Mouse (Mus musculus): ENCODE data around the gene Bri3bp. TPM values are rescaled to one million over a fixed set of nuclear protein-coding genes. Genes with fewer than 3 reads are reported as not detected.

Bri3bp gene
- polyA plus RNA-seq, 1 experiment from 2014 or later = 25.3 TPM

- TF ChIP-seq EP300 (optimal IDR thresholded peaks at IDR 0.05) = no peak
- no peak; the same call in 1 of the 2 replicates for TF ChIP-seq CTCF (IDR thresholded peaks at IDR 0.05; ENCODE audit: low read depth)
- Histone ChIP-seq H3K9ac (ENCODE audit: low read length) (peak within 1 kb of the TSS; percentile 71), H3K27me3 (ENCODE audit: control insufficient read depth, insufficient read depth, low read length) (no peaks in the 10 kb centered on the region), H3K4me3 (ENCODE audit: low read depth, low read length) (peak within 1 kb of the TSS; percentile 77), H3K9me3 (ENCODE audit: control insufficient read depth, low read length) (no peaks in the 10 kb centered on the region), H3K36me3 (ENCODE audit: control insufficient read depth, insufficient read depth, low read length) (no peaks in the 10 kb centered on the region), H3K4me1 (replicated peaks; ENCODE audit: control insufficient read depth, insufficient read depth) (peaks cover 5% of the 10 kb centered on the region; the same call in 1 of the 2 replicates), H3K4me2 (replicated peaks; ENCODE audit: low read depth) (peak within 1 kb of the TSS; percentile 85), H3K27ac (replicated peaks) (peak within 1 kb of the TSS; percentile 81)
- DNase-seq (ENCODE audit: low spot score) (peak; percentile 98), ATAC-seq (ENCODE audit: low FRiP score, low TSS enrichment) (peak; percentile 93)
- under 1% methylated on average over 58 of the region's 60 CpGs for WGBS
These were observed 34.4 kb downstream of the Bri3bp start, which contains the start of gene Aacs for GRCm38 (mm10) chr5:125475601-125476285. Gene Aacs, plus strand, starts transcription at chr5:125475814.

GRCm38 (mm10) chr5:125476286-125476625 is 34.9 kb downstream of the Bri3bp start:
- ATAC-seq (ENCODE audit: low FRiP score, low TSS enrichment) = no peak
- DNase-seq (ENCODE audit: low spot score) = no peak
- H3K27ac ChIP-seq (replicated peaks) = peak overlapping the region; percentile 81; the same call in 1 of the 2 replicates

GRCm38 (mm10) chr5:125476799-125477198 is 35.4 kb downstream of the Bri3bp start:
- DNase-seq (ENCODE audit: low spot score) = peak; percentile 52
- no peak for TF ChIP-seq CTCF (IDR thresholded peaks at IDR 0.05; ENCODE audit: low read depth)
- TF ChIP-seq EP300 (optimal IDR thresholded peaks at IDR 0.05) = no peak

More at GRCm38 (mm10) chr5:125476286-125476625, 34.9 kb downstream of the Bri3bp start:
- H3K4me2 ChIP-seq (replicated peaks; ENCODE audit: low read depth) = peak overlapping the region; percentile 85
- peak overlapping the region; percentile 77 for H3K4me3 ChIP-seq (ENCODE audit: low read depth, low read length)
- WGBS = 6% methylated on average over 5 of the region's 5 CpGs
- H3K27me3 ChIP-seq (ENCODE audit: control insufficient read depth, insufficient read depth, low read length) = no peaks in the 10 kb centered on the region
- no peaks in the 10 kb centered on the region for H3K9me3 ChIP-seq (ENCODE audit: control insufficient read depth, low read length)
- H3K4me1 ChIP-seq (replicated peaks; ENCODE audit: control insufficient read depth, insufficient read depth) = peaks cover 5% of the 10 kb centered on the region; the same call in 1 of the 2 replicates
- H3K9ac ChIP-seq (ENCODE audit: low read length) = peak overlapping the region; percentile 71
- H3K36me3 ChIP-seq (ENCODE audit: control insufficient read depth, insufficient read depth, low read length) = no peaks in the 10 kb centered on the region
- TF ChIP-seq EP300 (optimal IDR thresholded peaks at IDR 0.05) (no peak), CTCF (IDR thresholded peaks at IDR 0.05; ENCODE audit: low read depth) (peak; percentile 48)

GRCm38 (mm10) chr5:125477533-125477932 is 36.2 kb downstream of the Bri3bp start:
- H3K4me1 ChIP-seq (replicated peaks; ENCODE audit: control insufficient read depth, insufficient read depth) = peaks cover 5% of the 10 kb centered on the region; the same call in 1 of the 2 replicates
- no peak overlapping the region for H3K9ac ChIP-seq (ENCODE audit: low read length)
- 62% methylated on average over 7 of the region's 7 CpGs for WGBS
- H3K4me3 ChIP-seq (ENCODE audit: low read depth, low read length) = peak overlapping the region; percentile 77; the same call in 1 of the 2 replicates
- H3K27ac ChIP-seq (replicated peaks) = no peak overlapping the region
- TF ChIP-seq EP300 (optimal IDR thresholded peaks at IDR 0.05) = no peak
- no peak for TF ChIP-seq CTCF (IDR thresholded peaks at IDR 0.05; ENCODE audit: low read depth)
- H3K4me2 ChIP-seq (replicated peaks; ENCODE audit: low read depth) = peak overlapping the region; percentile 85
- ATAC-seq (ENCODE audit: low FRiP score, low TSS enrichment) (no peak), DNase-seq (ENCODE audit: low spot score) (no peak)
- no peaks in the 10 kb centered on the region for H3K27me3 ChIP-seq (ENCODE audit: control insufficient read depth, insufficient read depth, low read length)
- H3K9me3 ChIP-seq (ENCODE audit: control insufficient read depth, low read length) = no peaks in the 10 kb centered on the region
- H3K36me3 ChIP-seq (ENCODE audit: control insufficient read depth, insufficient read depth, low read length) = no peaks in the 10 kb centered on the region

More at GRCm38 (mm10) chr5:125476799-125477198, 35.4 kb downstream of the Bri3bp start:
- Histone ChIP-seq H3K4me2 (replicated peaks; ENCODE audit: low read depth) (peak overlapping the region; percentile 85), H3K9ac (ENCODE audit: low read length) (peak overlapping the region; percentile 71), H3K36me3 (ENCODE audit: control insufficient read depth, insufficient read depth, low read length) (no peaks in the 10 kb centered on the region), H3K27me3 (ENCODE audit: control insufficient read depth, insufficient read depth, low read length) (no peaks in the 10 kb centered on the region), H3K9me3 (ENCODE audit: control insufficient read depth, low read length) (no peaks in the 10 kb centered on the region), H3K4me3 (ENCODE audit: low read depth, low read length) (peak overlapping the region; percentile 77), H3K27ac (replicated peaks) (0 out of 2 replicates have a peak overlapping the region, but pooled peaks have one; percentile 81), H3K4me1 (replicated peaks; ENCODE audit: control insufficient read depth, insufficient read depth) (peaks cover 5% of the 10 kb centered on the region; the same call in 1 of the 2 replicates)
- 42% methylated on average over 7 of the region's 7 CpGs for WGBS
- no peak; the same call in 1 of the 2 replicates for ATAC-seq (ENCODE audit: low FRiP score, low TSS enrichment)

- WGBS = 77% methylated on average over 7 of the region's 7 CpGs
- peak overlapping the region; percentile 85; the same call in 1 of the 2 replicates for H3K4me2 ChIP-seq (replicated peaks; ENCODE audit: low read depth)
- no peak for TF ChIP-seq CTCF (IDR thresholded peaks at IDR 0.05; ENCODE audit: low read depth)
- TF ChIP-seq EP300 (optimal IDR thresholded peaks at IDR 0.05) = no peak
- H3K27me3 ChIP-seq (ENCODE audit: control insufficient read depth, insufficient read depth, low read length) = no peaks in the 10 kb centered on the region
- DNase-seq (ENCODE audit: low spot score) (no peak), ATAC-seq (ENCODE audit: low FRiP score, low TSS enrichment) (no peak)
- no peaks in the 10 kb centered on the region for H3K36me3 ChIP-seq (ENCODE audit: control insufficient read depth, insufficient read depth, low read length)
- no peak overlapping the region for H3K9ac ChIP-seq (ENCODE audit: low read length)
- no peak overlapping the region for H3K27ac ChIP-seq (replicated peaks)
- no peak overlapping the region for H3K4me3 ChIP-seq (ENCODE audit: low read depth, low read length)
- H3K4me1 ChIP-seq (replicated peaks; ENCODE audit: control insufficient read depth, insufficient read depth) = peaks cover 5% of the 10 kb centered on the region; the same call in 1 of the 2 replicates
- no peaks in the 10 kb centered on the region for H3K9me3 ChIP-seq (ENCODE audit: control insufficient read depth, low read length)
These were observed 36.7 kb downstream of the Bri3bp start for GRCm38 (mm10) chr5:125478037-125478436.

GRCm38 (mm10) chr5:125479376-125479775 is 38.0 kb downstream of the Bri3bp start:
- ATAC-seq (ENCODE audit: low FRiP score, low TSS enrichment) (no peak), DNase-seq (ENCODE audit: low spot score) (no peak)
- H3K27me3 ChIP-seq (ENCODE audit: control insufficient read depth, insufficient read depth, low read length) = no peaks in the 10 kb centered on the region
- H3K27ac ChIP-seq (replicated peaks) = no peak overlapping the region
- TF ChIP-seq EP300 (optimal IDR thresholded peaks at IDR 0.05) (no peak), CTCF (IDR thresholded peaks at IDR 0.05; ENCODE audit: low read depth) (no peak)
- no peak overlapping the region for H3K9ac ChIP-seq (ENCODE audit: low read length)
- WGBS = 77% methylated on average over 3 of the region's 3 CpGs
- no peaks in the 10 kb centered on the region for H3K9me3 ChIP-seq (ENCODE audit: control insufficient read depth, low read length)
- peaks cover 5% of the 10 kb centered on the region; the same call in 1 of the 2 replicates for H3K4me1 ChIP-seq (replicated peaks; ENCODE audit: control insufficient read depth, insufficient read depth)
- H3K4me2 ChIP-seq (replicated peaks; ENCODE audit: low read depth) = no peak overlapping the region
- no peak overlapping the region for H3K4me3 ChIP-seq (ENCODE audit: low read depth, low read length)
- H3K36me3 ChIP-seq (ENCODE audit: control insufficient read depth, insufficient read depth, low read length) = no peaks in the 10 kb centered on the region

Data from stomach, postnatal 0 days (tissue).